Mouse (Mus musculus) intestine, embryonic 16.5 days (tissue): ENCODE measurements around the gene Actl6a. TPM values are rescaled to one million over a fixed set of nuclear protein-coding genes. Genes with fewer than 3 reads are reported as not detected.
"Not testable (repeated sequence)": the region's sequence is repeated elsewhere in the genome, so short reads cannot be mapped to it uniquely, and the experiment has no call there.

Source experiments
- ATAC-seq: fragments of 200-750 bp; cut with Nextera tagmentation; 2 replicates; pipeline ENCODE4 v1.8.0; 2017; ENCODE audit warnings: moderate TSS enrichment, moderate library complexity
- H3K27ac ChIP-seq: fragments of 300-500 bp; sonication (generic); 2 replicates; pipeline ENCODE4 v1.5.1; 2014; ENCODE audit warnings: mild to moderate bottlenecking, low read length
- H3K27me3 ChIP-seq: fragments of 300-500 bp; sonication (generic); replicated peaks from 2 replicates; pipeline ENCODE4 v1.6.1; 2014; ENCODE audit warnings: low read length, control low read depth, mixed read lengths; ENCODE audit not compliant: control insufficient read depth, insufficient read depth
- H3K36me3 ChIP-seq: fragments of 300-500 bp; sonication (generic); 2 replicates; pipeline ENCODE4 v1.6.1; 2014; ENCODE audit warnings: low read length, control low read depth; ENCODE audit not compliant: control insufficient read depth, insufficient read depth
- H3K4me1 ChIP-seq: fragments of 300-500 bp; sonication (generic); 2 replicates; pipeline ENCODE4 v1.6.1; 2014; ENCODE audit warnings: low read length, control low read depth, mixed read lengths; ENCODE audit not compliant: control insufficient read depth, insufficient read depth
- H3K4me2 ChIP-seq: fragments of 300-500 bp; sonication (generic); 2 replicates; pipeline ENCODE4 v1.6.1; 2014; ENCODE audit warnings: low read depth, low read length, control low read depth
- H3K4me3 ChIP-seq: fragments of 300-500 bp; sonication (generic); 2 replicates; pipeline ENCODE4 v1.5.1; 2014; ENCODE audit warnings: mild to moderate bottlenecking, low read length
- H3K9ac ChIP-seq: fragments of 300-500 bp; sonication (generic); 2 replicates; pipeline ENCODE4 v1.6.1; 2014; ENCODE audit warnings: low read depth, low read length
- H3K9me3 ChIP-seq: fragments of 300-500 bp; sonication (generic); 2 replicates; pipeline ENCODE4 v1.6.1; 2016; ENCODE audit warnings: low read length, control low read depth; ENCODE audit not compliant: control insufficient read depth
- WGBS: fragments of 180-500 bp; shearing (Covaris S2); extraction: QIAGEN DNeasy Blood & Tissue Kit; methylation state at CpG from one replicate; pipeline ENCODE4 v1.1.7; 2014; 5-methylcytosine and 5-hydroxymethylcytosine counted together
- polyA plus RNA-seq: library from polyadenylated mRNA; unstranded; fragments of >200 nt; fragmentation: Nextera tagmentation; extraction: Ambion mirVana; gene quantifications from 2 replicates; pipeline ENCODE4 v1.2.1, GENCODE M21; 2015

Gene Actl6a
- polyA plus RNA-seq, result 115 and 130 TPM in 2 replicates

GRCm38 (mm10) chr3:32705647-32706348 is at the start of gene Actl6a:
TSS of gene Actl6a (plus strand) at chr3:32706298.
- not testable (repeated sequence) for H3K36me3 ChIP-seq, H3K27me3 ChIP-seq, ATAC-seq, H3K27ac ChIP-seq, H3K9ac ChIP-seq, H3K4me3 ChIP-seq, H3K4me1 ChIP-seq, H3K9me3 ChIP-seq, H3K4me2 ChIP-seq
- WGBS, result 82% methylated on average over 9 of the region's 9 CpGs

DNA sequence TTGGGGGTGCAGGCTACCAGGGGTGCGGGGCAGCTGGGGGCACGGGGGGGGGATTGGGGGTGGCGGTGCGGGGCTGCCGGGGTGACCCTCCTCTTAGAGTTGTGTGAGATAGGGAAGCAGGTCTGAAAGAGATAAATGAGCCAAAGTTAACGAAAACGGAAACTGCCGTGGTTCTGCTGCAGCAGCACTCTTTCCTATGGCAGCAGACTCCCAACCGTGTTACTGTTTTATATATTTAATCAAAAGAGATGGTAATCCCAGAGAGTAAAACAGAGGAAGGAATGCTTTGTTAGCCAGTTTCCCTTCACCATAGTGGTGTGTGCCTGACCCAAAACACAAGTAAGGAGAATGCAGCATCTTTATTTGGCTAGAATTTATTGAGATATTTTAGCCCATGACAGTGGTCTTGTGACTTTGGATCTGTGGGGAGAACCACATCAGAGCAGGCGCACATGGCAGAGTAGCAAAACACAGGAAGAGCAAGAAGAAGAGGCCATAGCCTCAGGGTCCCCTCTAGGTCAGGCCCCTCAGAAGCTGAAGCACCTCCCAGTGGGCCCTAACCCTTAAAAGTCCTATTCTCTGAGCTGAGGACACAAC is 49.6 kb upstream of the Actl6a start:
- no peaks in the 10 kb centered on the region for H3K4me1 ChIP-seq
- 69% methylated on average over 10 of the region's 10 CpGs for WGBS
- H3K4me3 ChIP-seq, result no peak overlapping the region
- H3K27me3 ChIP-seq, result no peaks in the 10 kb centered on the region
- no peaks in the 10 kb centered on the region for H3K9me3 ChIP-seq
- no peak overlapping the region for H3K27ac ChIP-seq
- no peaks in the 10 kb centered on the region for H3K36me3 ChIP-seq
- H3K4me2 ChIP-seq, result no peak overlapping the region
- ATAC-seq, result no peak
- H3K9ac ChIP-seq, result no peak overlapping the region

GRCm38 (mm10) chr3:32658401-32658800 is 47.7 kb upstream of the Actl6a start:
- Histone ChIP-seq H3K27me3 (no peaks in the 10 kb centered on the region), H3K4me1 (no peaks in the 10 kb centered on the region), H3K27ac (peak overlapping the region; percentile 66), H3K4me2 (peak overlapping the region; percentile 43), H3K9ac (no peak overlapping the region; the same call in 1 of the 2 replicates), H3K9me3 (no peaks in the 10 kb centered on the region), H3K4me3 (peak overlapping the region; percentile 28), H3K36me3 (no peaks in the 10 kb centered on the region)
- peak; percentile 53; the same call in 1 of the 2 replicates for ATAC-seq
- 63% methylated on average over 7 of the region's 7 CpGs for whole genome bisulfite sequencing

DNA sequence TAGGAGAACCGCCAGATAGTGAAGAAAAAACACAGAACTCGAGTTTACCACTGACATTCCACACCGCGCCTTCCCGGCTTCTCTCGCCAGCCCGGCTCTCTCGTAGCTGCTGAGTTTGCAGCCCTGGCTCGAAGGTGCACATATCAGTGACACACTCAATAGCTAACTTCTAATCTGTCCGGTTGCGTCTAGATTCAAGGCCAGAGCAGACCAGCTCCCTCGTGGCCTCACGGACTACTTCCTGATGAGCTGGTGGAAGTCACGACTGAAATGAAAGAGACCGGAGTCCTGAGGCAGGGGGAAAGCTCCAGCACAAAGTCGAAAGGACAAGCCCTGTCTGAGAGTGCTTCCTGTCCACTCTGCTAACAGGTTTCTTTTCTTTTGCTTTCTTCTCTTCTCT is 47.3 kb upstream of the Actl6a start:
- H3K4me1 ChIP-seq, result no peaks in the 10 kb centered on the region
- H3K36me3 ChIP-seq, result no peaks in the 10 kb centered on the region
- no peaks in the 10 kb centered on the region for H3K27me3 ChIP-seq
- 50% methylated on average over 16 of the region's 16 CpGs for WGBS
- peak overlapping the region; percentile 66 for H3K27ac ChIP-seq
- H3K9ac ChIP-seq, result no peak overlapping the region; the same call in 1 of the 2 replicates
- peak; percentile 93 for ATAC-seq
- no peaks in the 10 kb centered on the region for H3K9me3 ChIP-seq
- peak overlapping the region; percentile 43 for H3K4me2 ChIP-seq
- peak overlapping the region; percentile 28 for H3K4me3 ChIP-seq

GRCm38 (mm10) chr3:32659506-32659905 is 46.6 kb upstream of the Actl6a start:
- Histone ChIP-seq H3K27me3 (no peaks in the 10 kb centered on the region), H3K27ac (no peak overlapping the region), H3K4me3 (no peak overlapping the region), H3K9ac (no peak overlapping the region), H3K4me2 (no peak overlapping the region), H3K36me3 (no peaks in the 10 kb centered on the region), H3K9me3 (no peaks in the 10 kb centered on the region), H3K4me1 (no peaks in the 10 kb centered on the region)
- peak; percentile 12; the same call in 1 of the 2 replicates for ATAC-seq
- WGBS, result 89% methylated on average over 2 of the region's 2 CpGs

- no peak overlapping the region for H3K4me3 ChIP-seq
- WGBS, result 69% methylated on average over 8 of the region's 8 CpGs
- H3K4me1 ChIP-seq, result no peaks in the 10 kb centered on the region
- H3K9me3 ChIP-seq, result no peaks in the 10 kb centered on the region
- H3K4me2 ChIP-seq, result no peak overlapping the region
- H3K27ac ChIP-seq, result no peak overlapping the region
- H3K36me3 ChIP-seq, result no peaks in the 10 kb centered on the region
- H3K9ac ChIP-seq, result no peak overlapping the region
- ATAC-seq, result no peak
- H3K27me3 ChIP-seq, result no peaks in the 10 kb centered on the region
Observed at GRCm38 (mm10) chr3:32660276-32660675, 45.8 kb upstream of the Actl6a start.

- H3K9ac ChIP-seq, result no peak overlapping the region
- no peaks in the 10 kb centered on the region for H3K9me3 ChIP-seq
- H3K4me2 ChIP-seq, result no peak overlapping the region
- no peaks in the 10 kb centered on the region for H3K36me3 ChIP-seq
- no peaks in the 10 kb centered on the region for H3K4me1 ChIP-seq
- H3K27me3 ChIP-seq, result no peaks in the 10 kb centered on the region
- H3K4me3 ChIP-seq, result no peak overlapping the region
- WGBS, result 61% methylated on average over 8 of the region's 8 CpGs
- no peak overlapping the region for H3K27ac ChIP-seq
- no peak for ATAC-seq
Observed at GRCm38 (mm10) chr3:32660831-32661555, 45.1 kb upstream of the Actl6a start.

DNA sequence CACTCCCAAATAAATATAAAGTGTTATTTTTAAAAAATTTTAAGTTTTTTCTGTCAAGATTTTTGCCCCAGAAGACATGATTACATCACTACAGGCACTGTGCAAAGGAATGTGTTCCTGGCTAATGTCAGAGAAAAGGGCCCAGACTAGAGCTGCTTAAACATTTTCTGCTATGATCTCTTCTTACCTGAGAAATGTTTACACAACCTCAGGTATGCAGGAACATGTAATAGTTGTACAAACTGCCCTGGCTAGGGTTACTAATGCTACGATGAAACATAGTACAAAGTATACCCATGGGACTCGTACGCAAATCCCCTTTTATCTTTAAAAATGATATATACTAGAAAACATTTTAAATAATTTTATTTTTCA is 44.6 kb upstream of the Actl6a start:
- no peak overlapping the region for H3K27ac ChIP-seq
- 76% methylated on average over 3 of the region's 3 CpGs for WGBS

DNA sequence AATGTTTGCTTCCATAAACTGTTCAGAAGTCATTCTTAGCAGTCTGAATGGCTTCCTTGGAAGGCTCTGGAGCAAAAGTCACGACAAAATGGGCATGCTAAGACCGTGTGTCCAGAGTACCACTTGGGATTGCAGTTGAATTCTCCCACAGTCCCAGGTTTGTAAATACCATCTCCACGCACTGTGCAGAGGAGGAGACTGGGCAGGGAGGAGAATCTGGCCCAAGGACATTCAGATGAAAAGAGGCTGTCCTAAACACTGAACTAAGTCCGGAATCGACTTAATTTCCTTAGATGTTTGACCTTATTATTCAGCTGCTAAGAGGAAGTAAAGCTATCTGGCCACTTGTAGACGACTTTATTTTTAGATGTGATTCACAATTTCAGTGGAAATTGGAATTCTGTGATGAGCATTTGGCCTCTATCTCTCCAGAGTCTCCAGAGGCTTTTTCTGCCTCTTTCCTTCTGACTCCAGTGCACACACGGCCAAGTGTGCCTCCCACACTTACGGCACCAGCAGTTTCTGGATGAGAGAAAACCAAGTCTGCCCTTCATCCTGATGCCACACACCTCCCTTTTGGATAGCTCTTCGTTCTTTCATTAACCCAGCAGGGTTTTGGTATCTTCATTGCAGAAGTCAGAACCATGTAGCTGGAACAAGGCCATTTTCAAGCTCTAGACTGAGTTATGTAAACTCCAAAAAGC is 37.7 kb upstream of the Actl6a start:
- Histone ChIP-seq H3K4me3 (no peak overlapping the region), H3K4me2 (no peak overlapping the region), H3K27ac (0 out of 2 replicates have a peak overlapping the region, but pooled peaks have one; percentile 39), H3K36me3 (no peaks in the 10 kb centered on the region), H3K9ac (no peak overlapping the region), H3K4me1 (0 out of 2 replicates have a peak, but pooled peaks cover 4% of the 10 kb centered on the region), H3K27me3 (no peaks in the 10 kb centered on the region), H3K9me3 (no peaks in the 10 kb centered on the region)
- 70% methylated on average over 9 of the region's 9 CpGs for WGBS
- ATAC-seq, result no peak

More for the DNA sequence above, 44.6 kb upstream of the Actl6a start:
- no peak overlapping the region for H3K9ac ChIP-seq
- no peaks in the 10 kb centered on the region for H3K36me3 ChIP-seq
- no peak overlapping the region for H3K4me2 ChIP-seq
- no peaks in the 10 kb centered on the region for H3K9me3 ChIP-seq
- no peak for ATAC-seq
- no peaks in the 10 kb centered on the region for H3K4me1 ChIP-seq
- no peak overlapping the region for H3K4me3 ChIP-seq
- H3K27me3 ChIP-seq, result no peaks in the 10 kb centered on the region
